ENCODE assay signal across 10 mouse cellular contexts in the genomic region with DNA sequence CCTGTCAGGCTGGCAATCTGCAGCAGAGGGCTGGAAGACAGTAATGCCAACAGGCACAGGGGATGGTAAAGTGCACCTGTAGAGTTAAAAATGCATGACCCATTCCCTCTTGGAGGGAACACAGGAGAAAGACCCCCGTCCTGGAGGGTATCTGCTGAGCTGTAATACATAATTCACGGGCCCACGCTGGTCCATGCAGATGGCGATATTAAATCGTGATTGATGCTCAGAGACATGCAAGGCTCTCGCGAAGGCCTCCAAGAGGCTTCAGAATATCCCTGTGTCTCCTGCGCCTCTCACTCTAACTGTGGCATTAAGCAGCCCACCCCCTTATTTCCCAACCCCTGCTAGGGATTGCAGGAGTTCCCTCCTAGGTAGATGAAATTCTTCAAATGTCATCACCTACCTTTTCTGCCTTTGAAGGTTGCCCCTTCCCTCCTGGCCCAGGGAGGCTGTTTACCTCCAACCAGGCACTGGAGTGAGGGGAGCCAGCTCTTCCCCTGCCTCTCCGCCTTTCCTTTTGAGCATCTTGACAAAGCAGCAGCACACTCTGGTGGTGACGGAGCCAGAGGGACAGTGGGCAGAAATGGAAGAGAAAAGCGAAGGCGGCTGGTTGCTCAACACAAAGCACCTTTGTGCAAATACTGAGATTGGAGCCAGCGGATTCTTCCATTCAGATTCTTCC. TPM values are rescaled to one million over a fixed set of nuclear protein-coding genes. Genes with fewer than 3 reads are reported as not detected.
A peak's percentile ranks its signal among the peaks of the same experiment; 100 is the strongest.
DNase-seq lines count a peak whose midpoint lies in the region; ATAC-seq and TF ChIP-seq lines count a peak whose summit lies in the region.
"Had no signal": no experiment of that assay in that cellular context is flagged by ENCODE, and none has a peak within 500 bp of the region (broad histone marks: within the 10 kb centered on the region; RNA-seq: fewer than 3 reads in every experiment).

No protein-coding gene starts in this region.

- peak; percentile 44 for DNase-seq in adrenal gland, postnatal 14 days
- DNase-seq in adrenal gland, adult 2 months: no peak
- peak; percentile 59 for DNase-seq in neural tube, embryonic 11.5 days (ENCODE audit: low spot score)
- no peak for DNase-seq in neural tube, embryonic 10.5 days (ENCODE audit: extremely low spot score, low spot score)
- DNase-seq in left cerebral cortex, postnatal 14 days (ENCODE audit: low spot score in 2 of 2): peak; percentile 57 to 63
- peak; percentile 45 for DNase-seq in right cerebral cortex, postnatal 4 days
- no peak for DNase-seq in adrenal gland, adult 18-20 months (ENCODE audit: low spot score in 2 of 2)
- no peak for DNase-seq in thymus, adult 2 months
- DNase-seq: liver, embryonic 13.5 days had no signal

- H3K4me2 ChIP-seq in neural tube, embryonic 11.5 days (ENCODE audit: low read depth): peak overlapping the region; percentile 19
- H3K4me2 ChIP-seq: liver, embryonic 13.5 days had no signal

- WGBS in neural tube, embryonic 11.5 days: 30% methylated on average over 13 of the region's 13 CpGs
- WGBS in thymus, adult 2 months: 93% methylated on average over 13 of the region's 13 CpGs

- ATAC-seq in neural tube, embryonic 11.5 days (ENCODE audit: insufficient read depth, low FRiP score, low TSS enrichment): peak; percentile 50; the same call in 1 of the 2 replicates

- TF ChIP-seq POLR2A in thymus, adult 2 months (IDR thresholded peaks at IDR 0.05; ENCODE audit: control insufficient read depth, extremely low read depth, insufficient read depth, low read length, poor library complexity): no peak

- H3K36me3 ChIP-seq in neural tube, embryonic 11.5 days (ENCODE audit: control insufficient read depth, insufficient read depth, low read length): no peaks in the 10 kb centered on the region; the same call in 1 of the 2 replicates
- no peaks in the 10 kb centered on the region for H3K36me3 ChIP-seq in thymus, adult 2 months (ENCODE audit: control insufficient read depth, insufficient read depth, low read length)
- H3K36me3 ChIP-seq: liver, embryonic 13.5 days had no signal

- no peak for TF ChIP-seq CTCF in thymus, adult 2 months (IDR thresholded peaks at IDR 0.05; ENCODE audit: borderline replicate concordance, control insufficient read depth, extremely low read depth, insufficient read depth, low read length, poor library complexity)

- peak overlapping the region; percentile 61; the same call in 1 of the 2 replicates for H3K27ac ChIP-seq in neural tube, embryonic 11.5 days (ENCODE audit: low read depth, low read length)
- H3K27ac ChIP-seq in thymus, adult 2 months (ENCODE audit: control insufficient read depth, insufficient read depth, low read length): no peak overlapping the region
- H3K27ac ChIP-seq: liver, embryonic 13.5 days had no signal

- H3K9ac ChIP-seq in neural tube, embryonic 11.5 days (ENCODE audit: low read length): 0 out of 2 replicates have a peak overlapping the region, but pooled peaks have one; percentile 1
- H3K9ac ChIP-seq: liver, embryonic 13.5 days had no signal

- no peak overlapping the region for H3K4me3 ChIP-seq in neural tube, embryonic 11.5 days (ENCODE audit: low read depth, low read length)
- no peak overlapping the region for H3K4me3 ChIP-seq in thymus, adult 2 months (ENCODE audit: control insufficient read depth, insufficient read depth, low read length)
- H3K4me3 ChIP-seq: erythroblast, embryonic 14.5 days; liver, embryonic 13.5 days had no signal

- intact Hi-C loops in left cerebral cortex, postnatal 14 days (cut with DNase I): no loop called here

- no peaks in the 10 kb centered on the region for H3K9me3 ChIP-seq in neural tube, embryonic 11.5 days (ENCODE audit: control insufficient read depth, low read length)
- H3K9me3 ChIP-seq: liver, embryonic 13.5 days had no signal

- H3K27me3 ChIP-seq in neural tube, embryonic 11.5 days (ENCODE audit: control insufficient read depth, insufficient read depth, low read length): no peaks in the 10 kb centered on the region
- H3K27me3 ChIP-seq in thymus, adult 2 months (ENCODE audit: control insufficient read depth, insufficient read depth, low read length): no peaks in the 10 kb centered on the region

- peaks cover 17% of the 10 kb centered on the region for H3K4me1 ChIP-seq in neural tube, embryonic 11.5 days (ENCODE audit: control insufficient read depth, insufficient read depth, low read length)
- no peaks in the 10 kb centered on the region for H3K4me1 ChIP-seq in thymus, adult 2 months (replicated peaks; ENCODE audit: control insufficient read depth, insufficient read depth, low read length)

RNA-seq across cellular contexts. Expression of a gene that starts 14.6 kb away (rescaled TPM):
- total RNA-seq in adrenal gland, postnatal 14 days (2021): 43.7 and 46.6 TPM in 2 replicates
- total RNA-seq in adrenal gland, adult 2 months (2021): 10 to 100 TPM; 32.1 to 46.3 TPM
- 16.4 and 16.6 TPM in 2 replicates for polyA plus RNA-seq in adrenal gland, adult 2 months (2012; rRNA removed)
- 35.6 and 40.9 TPM in 2 replicates for polyA plus RNA-seq in neural tube, embryonic 11.5 days (2014; fragmentation: Nextera tagmentation; extraction: Ambion mirVana)
- 10 to 100 TPM; 16.9 to 32.7 TPM for total RNA-seq in left cerebral cortex, postnatal 14 days (2021)
- total RNA-seq in adrenal gland, adult 18-20 months (2021): 10 to 100 TPM; 27.9 to 41.1 TPM
- 5.4 and 5.7 TPM in 2 replicates for polyA plus RNA-seq in thymus, adult 2 months (2012; rRNA removed)

Comparison
In these comparisons a context has a peak if more than half of its experiments do, and no peak if none do; other contexts are left out.
1. DNase-seq: peak in adrenal gland, postnatal 14 days (single experiment), neural tube, embryonic 11.5 days (single experiment), left cerebral cortex, postnatal 14 days (2 of 2) and right cerebral cortex, postnatal 4 days (single experiment); none in adrenal gland, adult 2 months (single experiment), neural tube, embryonic 10.5 days (single experiment), adrenal gland, adult 18-20 months (0 of 2) and thymus, adult 2 months (single experiment).